Mouse (Mus musculus): ENCODE results near the gene Zbtb48. TPM values are rescaled to one million over a fixed set of nuclear protein-coding genes. Genes with fewer than 3 reads are reported as not detected.

Gene Zbtb48
- total and polyA plus RNA-seq, 3 experiments, result 12.1 to 21.4 TPM; not detected in 1

- Histone ChIP-seq H3K4me1 (ENCODE audit: control insufficient read depth in 1 of 2, insufficient read depth in 2 of 2, low read length in 2 of 2) (no peaks in the 10 kb centered on the region), H3K4me3 (ENCODE audit: control insufficient read depth in 1 of 2, insufficient read depth in 1 of 2, low read depth in 2 of 2, low read length in 2 of 2) (no peak within 1 kb of the TSS), H3K27ac (ENCODE audit: control insufficient read depth, low read depth, low read length) (no peak within 1 kb of the TSS), H3K79me2 (ENCODE audit: control insufficient read depth, insufficient read depth, low read length, poor library complexity) (no peaks in the 10 kb centered on the region), H3K36me3 (ENCODE audit: control insufficient read depth in 1 of 2, insufficient read depth in 2 of 2, low read length in 2 of 2) (no peaks in the 10 kb centered on the region), H3K27me3 (ENCODE audit: control insufficient read depth in 1 of 2, insufficient read depth in 2 of 2, low read length in 2 of 2) (no peaks in the 10 kb centered on the region), H3K9me3 (replicated peaks; ENCODE audit: insufficient read depth, low read length) (no peaks in the 10 kb centered on the region), H3K9ac (ENCODE audit: control insufficient read depth, low read depth, low read length, poor library complexity, severe bottlenecking) (no peak within 1 kb of the TSS)
- no peak for DNase-seq (ENCODE audit: low read depth, low spot score)
- no peak for TF ChIP-seq USF2 (IDR thresholded peaks at IDR 0.05; ENCODE audit: borderline replicate concordance in 1 of 2, insufficient read depth in 1 of 2, low read depth in 1 of 2, low read length in 2 of 2)
These were observed 44.7 kb upstream of the Zbtb48 start, which contains the start of gene Plekhg5 for GRCm38 (mm10) chr4:152072121-152072601. Gene Plekhg5 (plus strand): TSS chr4:152072498.

DNA sequence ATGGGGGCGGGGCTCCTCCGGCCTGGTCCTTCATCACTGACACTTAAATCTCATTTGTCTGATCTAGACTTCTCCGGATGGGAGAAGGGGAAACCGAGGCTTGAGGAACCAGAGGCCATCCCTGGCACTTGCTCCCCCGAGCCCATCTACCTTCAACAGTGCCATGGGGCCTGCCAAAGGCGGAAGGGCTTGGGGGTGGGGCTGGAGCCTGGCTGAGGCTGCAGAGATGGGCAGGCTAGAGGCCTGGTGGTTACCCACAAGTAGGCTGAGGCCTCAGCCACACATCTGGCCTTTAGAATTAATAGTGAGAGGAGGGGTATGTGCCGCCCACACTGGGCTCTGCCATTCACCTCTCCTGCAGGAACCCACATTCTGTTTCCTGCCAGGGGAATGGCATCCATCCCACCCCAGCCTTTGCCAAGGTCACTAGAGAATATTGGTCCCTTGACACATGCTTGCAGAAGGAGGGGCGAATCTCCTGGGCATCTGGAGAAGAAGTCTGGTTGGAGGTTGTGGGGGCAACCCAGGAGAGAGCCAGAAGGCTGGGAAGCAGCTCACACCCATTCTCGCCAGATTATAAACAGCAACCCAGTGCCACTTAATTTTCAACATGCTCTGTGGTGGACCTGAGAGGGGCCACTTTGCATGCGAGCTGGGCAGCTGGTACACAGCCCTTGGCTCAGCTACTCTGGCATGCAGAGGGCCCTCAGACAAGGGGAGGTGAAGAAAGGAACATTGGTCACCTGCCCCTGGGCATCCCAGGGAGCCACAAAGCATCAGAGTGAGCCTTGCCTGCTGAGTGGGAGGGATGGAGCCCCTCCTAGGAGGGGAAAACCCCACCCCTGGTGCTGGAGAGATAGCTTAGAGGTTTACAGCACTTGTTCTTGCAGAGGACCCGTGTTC lies 43.3 kb upstream of the Zbtb48 start:
- no peaks in the 10 kb centered on the region for H3K36me3 ChIP-seq (ENCODE audit: control insufficient read depth in 1 of 2, insufficient read depth in 2 of 2, low read length in 2 of 2)
- no peaks in the 10 kb centered on the region for H3K9me3 ChIP-seq (replicated peaks; ENCODE audit: insufficient read depth, low read length)
- H3K9ac ChIP-seq (ENCODE audit: control insufficient read depth, low read depth, low read length, poor library complexity, severe bottlenecking), result no peak overlapping the region
- no peak overlapping the region for H3K27ac ChIP-seq (ENCODE audit: control insufficient read depth, low read depth, low read length)
- no peak for DNase-seq (ENCODE audit: low read depth, low spot score)
- TF ChIP-seq HCFC1 (IDR thresholded peaks at IDR 0.05; ENCODE audit: low read depth, low read length) (no peak), GATA1 (IDR thresholded peaks at IDR 0.05; ENCODE audit: low read depth, low read length) (no peak)
- H3K4me1 ChIP-seq (ENCODE audit: control insufficient read depth in 1 of 2, insufficient read depth in 2 of 2, low read length in 2 of 2), result no peaks in the 10 kb centered on the region
- H3K4me3 ChIP-seq (ENCODE audit: control insufficient read depth in 1 of 2, insufficient read depth in 1 of 2, low read depth in 2 of 2, low read length in 2 of 2), result no peak overlapping the region
- H3K79me2 ChIP-seq (ENCODE audit: control insufficient read depth, insufficient read depth, low read length, poor library complexity), result no peaks in the 10 kb centered on the region
- H3K27me3 ChIP-seq (ENCODE audit: control insufficient read depth in 1 of 2, insufficient read depth in 2 of 2, low read length in 2 of 2), result no peaks in the 10 kb centered on the region

DNA sequence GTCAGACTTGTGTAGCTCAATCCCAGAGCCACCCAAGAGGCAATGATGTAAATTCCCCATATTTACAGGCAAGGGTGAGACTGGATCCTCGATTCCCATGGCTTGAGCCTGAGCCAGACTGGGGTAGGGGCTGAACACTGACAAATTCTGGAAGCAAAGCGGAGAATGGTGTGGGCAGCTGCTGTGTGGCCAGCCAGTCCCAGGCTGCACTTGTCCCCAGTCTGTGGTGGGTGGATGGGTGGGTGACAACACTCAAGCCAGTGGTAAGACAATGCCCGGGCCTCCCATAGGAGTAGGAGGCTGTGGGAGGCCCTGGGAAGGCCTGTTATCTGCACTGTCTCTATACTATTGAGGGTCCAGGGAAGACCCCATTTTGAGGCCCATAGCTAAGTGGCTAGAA lies 41.8 kb upstream of the Zbtb48 start:
- Histone ChIP-seq H3K27ac (ENCODE audit: control insufficient read depth, low read depth, low read length) (no peak overlapping the region), H3K79me2 (ENCODE audit: control insufficient read depth, insufficient read depth, low read length, poor library complexity) (no peaks in the 10 kb centered on the region), H3K36me3 (ENCODE audit: control insufficient read depth in 1 of 2, insufficient read depth in 2 of 2, low read length in 2 of 2) (no peaks in the 10 kb centered on the region), H3K27me3 (ENCODE audit: control insufficient read depth in 1 of 2, insufficient read depth in 2 of 2, low read length in 2 of 2) (no peaks in the 10 kb centered on the region), H3K9me3 (replicated peaks; ENCODE audit: insufficient read depth, low read length) (no peaks in the 10 kb centered on the region), H3K4me3 (ENCODE audit: control insufficient read depth in 1 of 2, insufficient read depth in 1 of 2, low read depth in 2 of 2, low read length in 2 of 2) (no peak overlapping the region), H3K9ac (ENCODE audit: control insufficient read depth, low read depth, low read length, poor library complexity, severe bottlenecking) (no peak overlapping the region), H3K4me1 (ENCODE audit: control insufficient read depth in 1 of 2, insufficient read depth in 2 of 2, low read length in 2 of 2) (no peaks in the 10 kb centered on the region)
- TF ChIP-seq MAX (IDR thresholded peaks at IDR 0.05; ENCODE audit: low read length) (no peak), ZMIZ1 (IDR thresholded peaks at IDR 0.05; ENCODE audit: low read depth, low read length) (no peak), ZNF384 (IDR thresholded peaks at IDR 0.05; ENCODE audit: low read depth, low read length) (no peak), MEF2A (IDR thresholded peaks at IDR 0.05; ENCODE audit: extremely low read depth, insufficient replicate concordance, low read depth, low read length, poor library complexity, severe bottlenecking) (no peak), BHLHE40 (IDR thresholded peaks at IDR 0.05; ENCODE audit: borderline replicate concordance, low read depth, low read length) (no peak), HCFC1 (IDR thresholded peaks at IDR 0.05; ENCODE audit: low read depth, low read length) (no peak), POLR2A (IDR thresholded peaks at IDR 0.05; ENCODE audit: control insufficient read depth in 1 of 2, insufficient read depth in 1 of 2, low read depth in 1 of 2, low read length in 2 of 2, poor library complexity in 1 of 2) (no peak), ZC3H11A (IDR thresholded peaks at IDR 0.05; ENCODE audit: low read depth, low read length) (no peak), MAZ (IDR thresholded peaks at IDR 0.05; ENCODE audit: low read depth, low read length) (no peak), CTCF (IDR thresholded peaks at IDR 0.05 in 2 of 3, conservative IDR thresholded peaks at IDR 0.05 in 1 of 3; ENCODE audit: control insufficient read depth in 1 of 3, insufficient read depth in 1 of 3, low read depth in 2 of 3, low read length in 3 of 3, poor library complexity in 1 of 3, severe bottlenecking in 1 of 3) (no peak), CHD2 (IDR thresholded peaks at IDR 0.05; ENCODE audit: low read length) (no peak), TCF12 (IDR thresholded peaks at IDR 0.05; ENCODE audit: low read depth, low read length) (no peak), RCOR1 (IDR thresholded peaks at IDR 0.05; ENCODE audit: low read depth, low read length) (no peak), MYC (IDR thresholded peaks at IDR 0.05; ENCODE audit: low read depth, low read length) (no peak), MXI1 (IDR thresholded peaks at IDR 0.05; ENCODE audit: low read depth, low read length) (no peak), USF1 (IDR thresholded peaks at IDR 0.05; ENCODE audit: low read depth, low read length) (no peak), USF2 (IDR thresholded peaks at IDR 0.05; ENCODE audit: borderline replicate concordance in 1 of 2, insufficient read depth in 1 of 2, low read depth in 1 of 2, low read length in 2 of 2) (no peak), NRF1 (IDR thresholded peaks at IDR 0.05; ENCODE audit: insufficient read depth, low read depth, low read length, poor library complexity, severe bottlenecking) (no peak), UBTF (IDR thresholded peaks at IDR 0.05; ENCODE audit: borderline replicate concordance, insufficient read depth, low read depth, low read length) (no peak), MAFK (IDR thresholded peaks at IDR 0.05; ENCODE audit: borderline replicate concordance, low read depth, low read length) (no peak)
- DNase-seq (ENCODE audit: low read depth, low spot score), result no peak
